Mouse (Mus musculus) embryonic fibroblast, embryonic 13.5 days (primary cell): Measurements from ENCODE around the gene Mcl1.

ENCODE experiments used
- CTCF ChIP-seq: IDR thresholded peaks from 2 replicates; pipeline ENCODE4 v1.5.1; 2011; ENCODE audit warnings: mild to moderate bottlenecking, control low read depth, low read length, moderate library complexity, borderline replicate concordance; ENCODE audit not compliant: insufficient read depth
- POLR2A ChIP-seq: IDR thresholded peaks from 2 replicates; pipeline ENCODE4 v1.6.1; 2011; ENCODE audit warnings: low read depth, mild to moderate bottlenecking, control low read depth, low read length, moderate library complexity

DNA sequence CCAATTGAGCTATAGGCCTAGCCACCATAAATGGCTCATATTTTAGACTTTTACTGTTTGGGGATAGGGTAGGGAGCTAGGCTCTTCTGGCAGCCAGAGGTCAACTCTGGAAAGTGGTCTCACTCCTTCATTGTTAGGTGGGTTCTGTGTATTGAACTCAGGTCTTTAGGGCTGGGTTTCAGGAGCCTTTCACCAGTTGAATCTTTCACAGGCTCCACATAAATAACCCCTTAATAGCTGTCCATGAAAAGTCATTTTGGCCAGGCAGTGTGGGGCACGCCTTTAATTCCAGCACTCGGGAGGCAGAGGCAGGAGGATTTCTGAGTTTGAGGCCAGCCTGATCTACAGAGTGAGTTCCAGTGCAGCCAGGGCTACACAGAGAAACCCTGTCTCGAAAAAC, 877 bp upstream of the Mcl1 start:
- TF ChIP-seq CTCF (no peak), POLR2A (no peak)
